Mouse (Mus musculus): ENCODE data around the gene Fbxo24. TPM values are rescaled to one million over a fixed set of nuclear protein-coding genes. Genes with fewer than 3 reads are reported as not detected.

The Fbxo24 gene
- total RNA-seq, 2 experiments from 2014 or later, result not detected

DNA sequence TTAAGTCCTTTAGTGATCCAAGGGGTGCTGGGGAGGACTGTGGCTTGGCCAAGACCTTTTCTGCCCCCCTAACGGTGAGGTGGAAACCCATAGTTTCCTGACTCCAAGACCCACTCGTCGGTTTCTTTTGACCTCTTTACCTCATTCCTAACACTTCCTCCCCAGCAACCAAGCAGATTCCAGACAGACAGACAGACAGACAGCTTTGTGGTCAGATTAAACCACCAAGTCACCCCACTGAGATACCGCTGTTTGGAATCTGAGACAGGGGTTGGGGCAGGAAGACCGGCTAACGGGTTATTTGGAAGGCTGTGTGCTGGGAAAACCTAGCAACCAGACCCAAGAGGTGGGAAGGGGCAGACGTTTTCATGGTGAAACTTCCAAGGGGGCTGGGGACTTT, 58.6 kb downstream of the Fbxo24 start:
- ATAC-seq (replicated peaks; ENCODE audit: low FRiP score, low TSS enrichment, poor library complexity, severe bottlenecking), result no peak

GRCm38 (mm10) chr5:137569665-137570064, 59.1 kb downstream of the Fbxo24 start, which contains the start of gene Tfr2:
TSS of gene Tfr2 (plus strand) at chr5:137569840.
- ATAC-seq (replicated peaks; ENCODE audit: low FRiP score, low TSS enrichment, poor library complexity, severe bottlenecking), result peak; percentile 76

DNA sequence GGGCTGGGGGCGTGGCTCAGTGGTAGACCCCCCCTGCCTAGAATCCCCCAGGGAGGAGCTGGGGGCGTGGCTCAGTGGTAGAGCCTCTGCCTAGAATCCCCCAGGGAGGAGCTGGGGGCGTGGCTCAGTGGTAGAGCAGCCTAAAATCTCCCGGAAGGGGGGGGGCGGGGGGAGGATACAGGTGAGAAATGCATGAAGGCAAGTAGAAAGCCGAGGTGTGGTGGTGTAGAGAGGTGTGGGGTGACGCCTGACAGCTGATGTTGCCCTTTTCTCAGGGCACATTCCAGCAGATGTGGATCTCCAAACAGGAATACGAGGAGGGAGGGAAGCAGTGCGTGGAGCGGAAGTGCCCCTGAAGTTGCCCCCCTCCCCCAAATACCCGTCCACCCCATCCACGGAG, 59.8 kb downstream of the Fbxo24 start:
- no peak for ATAC-seq (replicated peaks; ENCODE audit: low FRiP score, low TSS enrichment, poor library complexity, severe bottlenecking)

DNA sequence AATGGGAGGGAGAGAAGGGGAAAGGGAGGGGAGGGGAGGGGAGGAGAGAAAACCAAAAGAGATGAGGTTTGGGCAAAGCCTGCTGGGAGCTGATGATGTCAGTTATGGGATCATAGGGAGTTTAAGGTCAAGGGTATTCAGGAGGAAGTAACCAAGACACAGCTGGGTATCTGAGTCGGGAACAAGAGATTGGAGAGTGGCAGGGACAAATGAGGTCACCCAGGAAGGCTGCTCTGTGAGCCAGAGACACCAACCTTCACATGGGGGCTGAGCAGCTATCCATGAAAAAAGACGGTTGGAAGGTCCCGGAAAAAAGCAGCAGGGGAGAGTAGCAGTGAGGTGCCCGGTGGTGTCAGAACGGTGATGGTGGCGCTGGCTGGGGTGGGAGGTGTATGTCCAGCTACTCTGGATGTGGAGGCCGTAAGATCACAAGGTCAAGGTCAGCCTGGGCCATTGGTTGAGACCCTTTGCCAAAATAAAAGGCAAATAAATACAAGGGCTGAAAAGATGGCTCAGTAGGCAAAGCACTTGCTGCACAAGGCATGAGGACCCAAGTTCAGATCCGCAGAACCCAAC, 60.5 kb downstream of the Fbxo24 start:
- ATAC-seq (replicated peaks; ENCODE audit: low FRiP score, low TSS enrichment, poor library complexity, severe bottlenecking), result no peak

- ATAC-seq (replicated peaks; ENCODE audit: low FRiP score, low TSS enrichment, poor library complexity, severe bottlenecking), result no peak
These were observed 62.4 kb downstream of the Fbxo24 start for GRCm38 (mm10) chr5:137566416-137566815.

DNA sequence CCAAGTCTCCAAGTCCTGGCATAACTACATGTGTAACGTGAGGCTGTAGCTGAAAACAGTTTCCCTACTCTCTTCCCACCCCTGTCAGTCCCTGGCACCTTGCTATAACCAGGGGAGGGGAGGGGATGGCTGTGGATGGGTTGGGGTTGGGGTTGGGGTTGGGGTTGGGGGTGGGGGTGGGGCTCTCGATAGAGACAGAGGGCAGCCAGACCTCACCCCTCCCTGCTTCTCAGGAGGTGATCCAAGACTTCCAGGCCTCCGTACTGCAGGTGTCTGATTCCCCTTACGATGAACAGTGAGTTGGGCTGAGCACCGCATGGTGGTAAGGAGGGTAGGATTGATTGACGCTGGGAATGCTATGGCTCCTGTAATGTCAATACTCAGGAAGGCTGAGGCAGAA, 63.1 kb downstream of the Fbxo24 start:
- no peak for ATAC-seq (replicated peaks; ENCODE audit: low FRiP score, low TSS enrichment, poor library complexity, severe bottlenecking)

- no peak for ATAC-seq (replicated peaks; ENCODE audit: low FRiP score, low TSS enrichment, poor library complexity, severe bottlenecking)
These were observed 65.8 kb downstream of the Fbxo24 start for GRCm38 (mm10) chr5:137562965-137563364.

Other genes starting within 250 kb of the Fbxo24 start
- gene Zan, start 151.9 kb downstream of the Fbxo24 start, total RNA-seq (2014; fragmentation: Nextera tagmentation), result 0.02 and 0.92 TPM in 2 replicates
- gene Zan, start 151.9 kb downstream of the Fbxo24 start, total RNA-seq (2017), result 0.05 and 0.11 TPM in 2 replicates
- 51.2 and 51.5 TPM in 2 replicates for gene Pop7, start 126.5 kb downstream of the Fbxo24 start, total RNA-seq (2014; fragmentation: Nextera tagmentation)
- gene Pop7, start 126.5 kb downstream of the Fbxo24 start, total RNA-seq (2017), result 26.6 and 34.2 TPM in 2 replicates
- 19.8 and 39.2 TPM in 2 replicates for gene Gigyf1, start 110.5 kb downstream of the Fbxo24 start, total RNA-seq (2014; fragmentation: Nextera tagmentation)
- gene Gigyf1, start 110.5 kb downstream of the Fbxo24 start, total RNA-seq (2017), result 7.9 and 10.8 TPM in 2 replicates
- not detected in 2 replicates for gene Epo, start 95.8 kb downstream of the Fbxo24 start, total RNA-seq (2014; fragmentation: Nextera tagmentation)
- not detected in 2 replicates for gene Epo, start 95.8 kb downstream of the Fbxo24 start, total RNA-seq (2017)
- gene Gnb2, start 95.5 kb downstream of the Fbxo24 start, total RNA-seq (2014; fragmentation: Nextera tagmentation), result 367 and 396 TPM in 2 replicates
- gene Gnb2, start 95.5 kb downstream of the Fbxo24 start, total RNA-seq (2017), result 155 and 173 TPM in 2 replicates
- not detected in 2 replicates for gene Actl6b, start 75.5 kb downstream of the Fbxo24 start, total RNA-seq (2014; fragmentation: Nextera tagmentation)
- gene Actl6b, start 75.5 kb downstream of the Fbxo24 start, total RNA-seq (2017), result not detected in 2 replicates
- 166 and 215 TPM in 2 replicates for gene Tfr2, start 59.2 kb downstream of the Fbxo24 start, total RNA-seq (2014; fragmentation: Nextera tagmentation)
- gene Tfr2, start 59.2 kb downstream of the Fbxo24 start, total RNA-seq (2017), result 94.7 and 144 TPM in 2 replicates
- 258 and 312 TPM in 2 replicates for gene Mospd3, start 27.9 kb downstream of the Fbxo24 start, total RNA-seq (2014; fragmentation: Nextera tagmentation)
- 15.8 and 18.8 TPM in 2 replicates for gene Mospd3, start 27.9 kb downstream of the Fbxo24 start, total RNA-seq (2017)
- 3.5 TPM in 1 of 2 replicates, not detected in the other for gene Pcolce, start 15.2 kb downstream of the Fbxo24 start, total RNA-seq (2014; fragmentation: Nextera tagmentation)
- 0.34 TPM in 1 of 2 replicates, not detected in the other for gene Pcolce, start 15.2 kb downstream of the Fbxo24 start, total RNA-seq (2017)
- gene Lrch4, start 119 bp upstream of the Fbxo24 start, total RNA-seq (2014; fragmentation: Nextera tagmentation), result 56.4 and 79.5 TPM in 2 replicates
- 13.9 and 14.7 TPM in 2 replicates for gene Lrch4, start 119 bp upstream of the Fbxo24 start, total RNA-seq (2017)
- 19.5 and 22.4 TPM in 2 replicates for gene Gm20605, start 173 bp upstream of the Fbxo24 start, total RNA-seq (2014; fragmentation: Nextera tagmentation)
- 2.8 and 3.1 TPM in 2 replicates for gene Gm20605, start 173 bp upstream of the Fbxo24 start, total RNA-seq (2017)
- gene Sap25, start 12.3 kb upstream of the Fbxo24 start, total RNA-seq (2014; fragmentation: Nextera tagmentation), result 45.8 and 69.9 TPM in 2 replicates
- gene Sap25, start 12.3 kb upstream of the Fbxo24 start, total RNA-seq (2017), result 10.0 and 12.9 TPM in 2 replicates
- gene Irs3, start 16.7 kb upstream of the Fbxo24 start, total RNA-seq (2014; fragmentation: Nextera tagmentation), result not detected in 2 replicates
- gene Irs3, start 16.7 kb upstream of the Fbxo24 start, total RNA-seq (2017), result 0.80 TPM in 1 of 2 replicates, not detected in the other
- gene Agfg2, start 55.7 kb upstream of the Fbxo24 start, total RNA-seq (2014; fragmentation: Nextera tagmentation), result 22.7 and 37.5 TPM in 2 replicates
- gene Agfg2, start 55.7 kb upstream of the Fbxo24 start, total RNA-seq (2017), result 17.0 TPM in 2 replicates
- gene Nyap1, start 112.6 kb upstream of the Fbxo24 start, total RNA-seq (2014; fragmentation: Nextera tagmentation), result 0.57 TPM in 1 of 2 replicates, not detected in the other
- not detected in 2 replicates for gene Nyap1, start 112.6 kb upstream of the Fbxo24 start, total RNA-seq (2017)
- gene Tsc22d4, start 116.7 kb upstream of the Fbxo24 start, total RNA-seq (2014; fragmentation: Nextera tagmentation), result 45.4 and 55.2 TPM in 2 replicates
- gene Tsc22d4, start 116.7 kb upstream of the Fbxo24 start, total RNA-seq (2017), result 43.0 and 66.3 TPM in 2 replicates
- 40.6 and 60.7 TPM in 2 replicates for gene Ppp1r35, start 149.8 kb upstream of the Fbxo24 start, total RNA-seq (2014; fragmentation: Nextera tagmentation)
- 30.0 and 60.2 TPM in 2 replicates for gene Ppp1r35, start 149.8 kb upstream of the Fbxo24 start, total RNA-seq (2017)
- 59.2 and 84.0 TPM in 2 replicates for gene Mepce, start 158.7 kb upstream of the Fbxo24 start, total RNA-seq (2014; fragmentation: Nextera tagmentation)
- 22.0 and 26.7 TPM in 2 replicates for gene Mepce, start 158.7 kb upstream of the Fbxo24 start, total RNA-seq (2017)
- 4.2 and 5.5 TPM in 2 replicates for gene Zcwpw1, start 158.8 kb upstream of the Fbxo24 start, total RNA-seq (2014; fragmentation: Nextera tagmentation)
- 7.8 and 18.7 TPM in 2 replicates for gene Zcwpw1, start 158.8 kb upstream of the Fbxo24 start, total RNA-seq (2017)
- 6.5 TPM in 1 of 2 replicates, not detected in the other for gene Pilra, start 207.3 kb upstream of the Fbxo24 start, total RNA-seq (2014; fragmentation: Nextera tagmentation)
- not detected in 2 replicates for gene Pilra, start 207.3 kb upstream of the Fbxo24 start, total RNA-seq (2017)
- not detected in 2 replicates for gene Pilrb1, start 229.1 kb upstream of the Fbxo24 start, total RNA-seq (2014; fragmentation: Nextera tagmentation)
- gene Pilrb1, start 229.1 kb upstream of the Fbxo24 start, total RNA-seq (2017), result not detected in 2 replicates
- gene Pilrb2, start 242.8 kb upstream of the Fbxo24 start, total RNA-seq (2014; fragmentation: Nextera tagmentation), result 1.5 TPM in 1 of 2 replicates, not detected in the other
- gene Pilrb2, start 242.8 kb upstream of the Fbxo24 start, total RNA-seq (2017), result not detected in 2 replicates